Mouse (Mus musculus) cerebellum, adult 2 months (tissue): ENCODE measurements around the gene Sde2.
"Not testable (repeated sequence)": the region's sequence is repeated elsewhere in the genome, so short reads cannot be mapped to it uniquely, and the experiment has no call there.

Experiments
- CTCF ChIP-seq: fragments of 200-500 bp; IDR thresholded peaks from 2 replicates; pipeline ENCODE4 v1.5.1; 2011; ENCODE audit warnings: low read depth, mild to moderate bottlenecking, control low read depth, low read length, moderate library complexity, borderline replicate concordance; ENCODE audit not compliant: insufficient read depth
- POLR2A ChIP-seq: fragments of 200-500 bp; IDR thresholded peaks from 2 replicates; pipeline ENCODE4 v1.6.1; 2011; ENCODE audit warnings: low read length, control low read depth, borderline replicate concordance; ENCODE audit not compliant: insufficient read depth

DNA sequence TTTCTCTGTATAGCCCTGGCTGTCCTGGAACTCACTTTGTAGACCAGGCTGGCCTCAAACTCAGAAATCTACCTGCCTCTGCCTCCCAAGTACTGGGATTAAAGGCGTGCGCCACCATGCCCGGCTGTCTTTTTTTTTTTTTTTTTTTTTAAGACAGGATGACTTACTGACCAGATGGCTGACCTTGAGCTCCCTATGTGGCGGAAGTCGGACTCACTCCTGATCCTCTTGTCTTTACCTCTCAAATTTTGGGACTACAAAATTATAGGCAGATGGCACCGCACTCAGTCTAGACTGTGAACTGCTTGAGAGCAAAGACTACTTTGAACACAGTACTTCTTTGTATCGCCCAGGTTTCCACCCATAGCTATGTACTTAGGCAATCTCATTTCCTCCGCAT is 14.5 kb upstream of the Sde2 start:
- not testable (repeated sequence) for TF ChIP-seq CTCF, POLR2A
